Mouse (Mus musculus): ENCODE results near the gene Tmem115.

The Tmem115 gene

DNA sequence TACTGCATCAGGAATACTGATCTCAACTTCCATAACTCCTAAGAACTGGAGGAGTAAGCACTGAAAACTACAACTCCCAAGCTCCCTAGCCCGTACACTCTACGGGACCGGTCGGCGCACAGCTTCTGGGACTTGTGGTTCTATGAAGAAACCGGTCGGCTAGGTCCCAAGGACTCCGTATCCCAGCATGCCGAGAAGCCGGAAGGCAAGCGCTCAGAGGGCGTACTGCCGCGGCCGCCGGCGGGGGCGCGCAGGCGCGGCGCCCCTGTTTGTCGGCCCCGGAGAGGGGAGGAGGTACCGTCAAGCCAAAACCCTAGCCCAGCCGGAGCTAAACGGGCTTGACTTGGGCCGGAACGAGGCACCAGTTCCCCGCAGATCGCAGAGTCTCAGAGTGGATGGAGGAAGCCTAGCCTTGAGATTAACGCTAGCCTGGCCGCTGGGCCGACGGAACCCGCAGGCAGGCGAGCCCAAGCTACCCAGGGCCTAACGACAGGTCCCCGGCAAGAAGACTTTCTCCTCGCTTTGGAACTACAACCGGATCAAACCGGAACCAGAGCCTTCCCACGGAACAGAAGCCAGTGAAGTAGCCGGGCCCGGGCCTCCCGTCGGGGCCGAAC is at the start of gene Tmem115:
Gene Tmem115 (plus strand): TSS at position 155 of the 617 bp plus-strand sequence.
- DNase-seq (ENCODE audit: low spot score) = peak; percentile 90

GRCm38 (mm10) chr9:107484302-107484701 is 49.4 kb upstream of the Tmem115 start:
- DNase-seq (ENCODE audit: low spot score) = no peak

GRCm38 (mm10) chr9:107484766-107485165 is 49.0 kb upstream of the Tmem115 start:
- DNase-seq (ENCODE audit: low spot score) = no peak

DNA sequence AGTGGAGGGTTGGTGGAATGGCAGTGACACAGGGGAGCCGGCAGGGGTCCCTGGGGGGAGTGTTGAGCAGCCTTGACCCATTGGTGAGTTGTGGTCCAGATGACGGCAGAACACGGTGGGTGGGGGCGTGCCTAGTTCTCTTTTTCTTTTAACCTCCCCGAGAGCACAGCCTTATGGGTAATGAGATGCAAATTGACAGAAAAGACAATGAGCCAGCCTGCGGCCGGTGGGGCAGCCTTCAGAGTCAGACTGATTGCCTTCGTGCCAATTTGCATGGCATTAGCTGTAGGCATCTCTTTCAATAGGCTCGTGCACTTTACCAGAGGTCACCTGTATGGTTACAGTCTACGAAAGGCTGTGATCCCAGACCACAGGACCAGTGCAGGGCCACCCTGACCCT is 47.7 kb upstream of the Tmem115 start:
- no peak for DNase-seq (ENCODE audit: low spot score)

DNA sequence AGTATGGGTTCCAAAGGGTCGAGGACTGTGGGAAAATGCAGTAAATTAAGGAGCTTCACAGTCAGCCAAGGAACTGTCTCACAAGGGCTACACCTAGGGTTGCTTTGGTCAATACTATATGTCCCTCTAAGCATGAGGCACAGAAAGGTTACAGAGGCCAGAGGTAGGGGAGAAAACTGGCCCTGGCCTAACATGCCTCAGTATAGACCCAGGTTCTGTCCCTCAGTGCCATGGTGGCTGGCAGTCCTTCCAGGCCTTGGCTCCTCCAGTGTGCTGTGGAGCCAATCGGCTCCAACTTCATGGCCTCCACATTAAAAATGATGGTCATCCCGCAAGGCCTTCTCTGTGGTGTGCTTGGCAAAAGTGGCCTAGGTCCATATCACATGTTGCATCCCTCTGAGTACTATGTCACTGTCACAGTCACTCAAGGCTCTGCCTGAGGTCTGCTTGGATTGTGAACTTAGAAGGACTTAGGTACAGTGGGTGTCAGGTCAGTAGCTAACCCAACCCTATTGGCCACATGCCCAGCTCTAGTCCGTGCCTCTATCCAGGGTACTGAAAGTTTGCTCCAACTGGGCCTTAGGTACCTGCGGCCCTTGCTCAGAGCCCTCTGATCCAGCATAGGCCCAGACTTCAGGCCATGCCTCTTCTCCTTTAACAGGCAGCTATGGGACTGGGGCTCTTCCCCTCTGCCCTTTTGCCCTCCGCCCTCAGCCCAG is 47.1 kb upstream of the Tmem115 start:
- peak; percentile 49 for DNase-seq (ENCODE audit: low spot score)

GRCm38 (mm10) chr9:107490146-107490545 is 43.6 kb upstream of the Tmem115 start:
- no peak for DNase-seq (ENCODE audit: low spot score)

DNA sequence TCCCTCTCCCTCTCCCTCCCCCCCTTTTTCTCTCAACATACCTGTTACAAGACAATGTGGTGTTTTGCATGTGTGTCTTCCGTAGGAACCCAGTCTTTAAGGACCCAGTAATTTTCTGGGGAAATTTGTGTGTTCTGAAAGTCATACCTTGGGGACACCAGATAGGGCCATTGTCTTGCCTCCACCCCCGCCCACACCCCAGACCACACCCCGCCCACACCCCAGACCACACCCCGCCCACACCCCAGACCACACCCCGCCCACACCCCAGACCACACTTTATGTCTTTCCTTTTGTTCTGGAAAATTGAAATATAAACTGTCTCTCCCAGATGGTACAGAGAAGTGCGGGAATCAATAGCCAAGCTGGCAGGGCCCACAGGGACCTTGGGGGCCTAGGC is 43.1 kb upstream of the Tmem115 start:
- DNase-seq (ENCODE audit: low spot score) = no peak

GRCm38 (mm10) chr9:107493511-107493910 is 40.2 kb upstream of the Tmem115 start:
- DNase-seq (ENCODE audit: low spot score) = no peak

DNA sequence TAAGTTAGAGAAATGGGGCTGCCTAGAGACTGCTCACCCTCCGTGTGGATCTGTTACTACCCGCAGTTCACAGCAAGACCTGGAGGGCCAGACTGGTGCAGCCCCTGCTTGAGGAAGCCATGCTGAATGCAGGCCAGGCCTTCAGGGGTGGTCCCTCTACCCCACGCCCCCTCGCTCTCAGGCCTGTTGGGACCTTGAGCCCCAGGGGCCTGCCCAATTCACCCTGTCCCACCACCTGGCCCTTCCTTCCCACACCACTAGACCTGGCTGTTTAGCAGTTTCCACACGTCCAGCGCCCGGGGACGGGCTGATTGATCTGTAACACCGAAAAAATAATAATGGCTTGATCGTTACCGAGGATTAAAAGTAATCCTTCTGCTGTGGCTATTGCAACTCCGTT is 39.5 kb upstream of the Tmem115 start:
- no peak for DNase-seq (ENCODE audit: low spot score)

DNA sequence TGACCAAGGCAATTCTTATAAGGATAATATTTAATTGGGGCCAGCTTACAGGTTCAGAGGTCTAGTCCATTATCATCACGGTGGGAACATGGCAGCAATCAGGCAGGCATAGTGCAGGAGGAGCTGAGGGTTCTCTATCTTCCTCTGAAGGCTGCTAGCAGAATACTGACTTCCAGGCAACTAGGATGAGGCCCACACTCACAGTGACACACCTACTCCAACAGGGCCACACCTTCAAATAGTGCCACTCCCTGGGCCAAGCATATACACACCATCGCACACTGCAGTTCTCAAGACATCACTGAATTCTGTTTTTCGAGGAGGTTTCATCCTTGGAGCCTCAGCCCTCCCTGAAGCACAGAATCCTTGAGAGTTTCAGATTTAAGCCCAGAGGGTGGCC is 37.4 kb upstream of the Tmem115 start:
- DNase-seq (ENCODE audit: low spot score) = no peak

DNA sequence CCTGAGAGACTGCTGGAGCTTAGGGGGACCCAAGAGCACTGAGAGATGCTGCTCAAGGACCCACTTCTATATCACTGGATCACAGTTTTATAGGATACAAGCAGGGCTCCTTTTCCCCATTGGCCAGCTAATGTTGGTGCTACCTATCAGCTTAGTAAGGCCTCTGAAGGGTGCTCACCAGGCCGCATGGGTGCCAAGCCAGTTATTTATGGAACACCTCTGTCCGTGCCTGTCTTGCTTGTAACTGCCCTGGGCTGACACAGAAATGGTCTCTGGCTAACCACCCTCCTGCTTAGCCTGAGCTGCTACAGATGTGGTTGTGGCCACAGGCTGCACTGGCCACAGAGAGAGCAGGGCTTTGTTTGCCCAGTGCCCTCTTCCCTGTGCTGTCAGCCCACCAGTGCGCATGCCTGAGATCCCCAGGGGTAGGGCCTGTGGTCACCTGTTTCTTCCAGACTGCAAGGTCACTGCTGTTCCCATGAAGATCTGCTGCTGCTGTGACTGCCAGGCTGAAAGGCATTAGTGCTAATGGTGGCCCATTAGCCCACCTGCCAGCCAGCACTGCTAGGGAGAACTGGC is 32.9 kb upstream of the Tmem115 start:
- no peak for DNase-seq (ENCODE audit: low spot score)

GRCm38 (mm10) chr9:107502131-107502846 is 31.5 kb upstream of the Tmem115 start:
- DNase-seq (ENCODE audit: low spot score) = no peak

- no peak for DNase-seq (ENCODE audit: low spot score)
Measured at GRCm38 (mm10) chr9:107504662-107505537, 28.8 kb upstream of the Tmem115 start.

DNA sequence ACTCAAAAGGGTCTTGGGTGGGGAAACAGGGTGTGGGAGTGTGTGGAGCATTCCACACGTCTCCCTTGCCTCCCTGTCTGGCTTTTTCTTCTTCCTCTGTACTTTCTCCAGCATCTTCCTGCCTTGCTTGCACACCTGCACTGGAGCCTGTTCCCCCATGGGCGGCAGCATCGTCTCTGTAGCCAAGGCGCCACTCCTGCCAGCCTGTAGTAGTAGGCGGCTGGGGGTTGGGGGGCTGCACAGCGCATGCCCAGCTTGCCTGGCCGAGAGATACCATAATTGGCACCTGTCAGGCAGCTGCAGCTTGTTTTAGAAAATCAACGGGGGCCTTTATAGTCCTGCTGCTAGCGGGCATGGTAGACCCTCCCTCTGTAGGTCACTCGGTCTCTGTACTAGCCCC is 25.5 kb upstream of the Tmem115 start:
- DNase-seq (ENCODE audit: low spot score) = no peak

GRCm38 (mm10) chr9:107510384-107511100 is 23.2 kb upstream of the Tmem115 start:
- DNase-seq (ENCODE audit: low spot score) = no peak

DNA sequence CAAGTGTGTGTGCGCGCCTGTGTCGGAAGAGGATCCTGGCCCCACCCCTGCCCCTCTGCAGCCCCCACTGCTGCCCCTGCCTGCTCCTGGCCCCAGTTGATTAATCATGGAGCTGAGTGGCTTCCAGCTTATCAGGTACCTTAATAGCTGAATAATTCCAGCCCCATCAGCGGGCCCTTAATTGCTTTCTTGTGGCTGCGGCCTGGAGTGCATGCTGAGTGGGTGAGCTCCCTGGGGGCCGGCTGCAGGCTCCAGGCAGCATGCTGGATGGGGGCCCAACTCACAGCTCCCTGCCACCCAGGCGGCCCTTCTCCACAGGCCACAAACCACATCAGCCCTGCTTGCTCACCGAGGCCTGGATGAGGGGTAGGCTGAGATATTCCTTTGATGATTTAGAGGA is 22.3 kb upstream of the Tmem115 start:
- DNase-seq (ENCODE audit: low spot score) = no peak

GRCm38 (mm10) chr9:107512326-107512725 is 21.4 kb upstream of the Tmem115 start:
- DNase-seq (ENCODE audit: low spot score) = no peak

- DNase-seq (ENCODE audit: low spot score) = peak; percentile 83
Measured at GRCm38 (mm10) chr9:107514303-107514955, 19.3 kb upstream of the Tmem115 start.

- DNase-seq (ENCODE audit: low spot score) = no peak
Measured at GRCm38 (mm10) chr9:107520331-107520730, 13.4 kb upstream of the Tmem115 start.

- DNase-seq (ENCODE audit: low spot score) = no peak
Measured at GRCm38 (mm10) chr9:107521190-107521589, 12.6 kb upstream of the Tmem115 start.
